21 mouse cellular contexts compared by ENCODE assay signal in genomic region chr8:90391483-90392074, GRCm38 (mm10). TPM values are rescaled to one million over a fixed set of nuclear protein-coding genes. Genes with fewer than 3 reads are reported as not detected.
DNase-seq lines count a peak whose midpoint lies in the region; ATAC-seq and TF ChIP-seq lines count a peak whose summit lies in the region.
"Had no signal": no experiment of that assay in that cellular context is flagged by ENCODE, and none has a peak within 500 bp of the region (broad histone marks: within the 10 kb centered on the region; RNA-seq: fewer than 3 reads in every experiment).

No protein-coding gene starts in this region.

- no peak for DNase-seq in forebrain, postnatal 0 days
- DNase-seq in forebrain, embryonic 11.5 days (ENCODE audit: low spot score) = no peak
- peak in 2 of 3 experiments; percentile 1 to 3 for DNase-seq in liver, embryonic 14.5 days (ENCODE audit: low read depth in 3 of 3, low spot score in 3 of 3)
- DNase-seq in layer of hippocampus, postnatal 36 days = no peak
- DNase-seq in MN1 (ENCODE audit: low spot score) = no peak
- DNase-seq: adrenal gland, adult 8-10 months; cerebellum, adult 11-12 months; gastrocnemius, postnatal 25 days; heart, postnatal 36 days; kidney, adult 9 months; kidney, postnatal 36 days; layer of hippocampus, adult 9-11 months; right cerebral cortex, adult 18-20 months had no signal

- no peaks in the 10 kb centered on the region for H3K9me3 ChIP-seq in forebrain, postnatal 0 days (ENCODE audit: low read length)
- H3K9me3 ChIP-seq in forebrain, embryonic 11.5 days (ENCODE audit: control insufficient read depth, low read length) = no peaks in the 10 kb centered on the region
- no peaks in the 10 kb centered on the region for H3K9me3 ChIP-seq in liver, embryonic 14.5 days (ENCODE audit: control insufficient read depth, low read length)
- H3K9me3 ChIP-seq: embryonic facial prominence, embryonic 12.5 days; limb, embryonic 15.5 days; stomach, embryonic 15.5 days had no signal

- 48% methylated on average over 3 of the region's 3 CpGs for WGBS in forebrain, postnatal 0 days
- WGBS in forebrain, embryonic 11.5 days = 74% methylated on average over 3 of the region's 3 CpGs
- under 1% methylated on average over 3 of the region's 3 CpGs for WGBS in bone marrow, adult 2 months
- WGBS in liver, embryonic 14.5 days (ENCODE audit: insufficient replicate concordance) = 18% methylated on average over 3 of the region's 3 CpGs

- H3K27ac ChIP-seq in forebrain, postnatal 0 days (ENCODE audit: low read depth, low read length) = no peak overlapping the region
- H3K27ac ChIP-seq in forebrain, embryonic 11.5 days (ENCODE audit: low read depth, low read length) = no peak overlapping the region
- peak overlapping the region; percentile 36; the same call in 1 of the 2 replicates for H3K27ac ChIP-seq in bone marrow, adult 2 months (ENCODE audit: control insufficient read depth, insufficient read depth, low read depth, low read length, poor library complexity)
- no peak overlapping the region for H3K27ac ChIP-seq in liver, embryonic 14.5 days
- H3K27ac ChIP-seq: embryonic facial prominence, embryonic 12.5 days; limb, embryonic 15.5 days; stomach, embryonic 15.5 days had no signal

- H3K4me1 ChIP-seq in forebrain, postnatal 0 days (ENCODE audit: insufficient read depth) = no peaks in the 10 kb centered on the region
- peaks cover 2% of the 10 kb centered on the region; the same call in 1 of the 2 replicates for H3K4me1 ChIP-seq in forebrain, embryonic 11.5 days (replicated peaks; ENCODE audit: control insufficient read depth, insufficient read depth, low read length)
- no peaks in the 10 kb centered on the region; the same call in 1 of the 2 replicates for H3K4me1 ChIP-seq in bone marrow, adult 2 months (ENCODE audit: control insufficient read depth, insufficient read depth, low read length)
- H3K4me1 ChIP-seq in liver, embryonic 14.5 days (replicated peaks; ENCODE audit: control insufficient read depth in 2 of 2, insufficient read depth in 2 of 2, low read length in 1 of 2) = 0 out of 4 replicates have a peak, but pooled peaks cover 0 to 2% of the 10 kb centered on the region in 2 experiments
- H3K4me1 ChIP-seq: embryonic facial prominence, embryonic 12.5 days; limb, embryonic 15.5 days; stomach, embryonic 15.5 days had no signal

- no peak for TF ChIP-seq EP300 in liver, embryonic 14.5 days (IDR thresholded peaks at IDR 0.05; ENCODE audit: low read depth)

- H3K9ac ChIP-seq in forebrain, postnatal 0 days = 0 out of 2 replicates have a peak overlapping the region, but pooled peaks have one; percentile 14
- no peak overlapping the region for H3K9ac ChIP-seq in forebrain, embryonic 11.5 days (ENCODE audit: low read length)
- H3K9ac ChIP-seq in liver, embryonic 14.5 days (replicated peaks) = no peak overlapping the region
- H3K9ac ChIP-seq: embryonic facial prominence, embryonic 12.5 days; limb, embryonic 15.5 days; stomach, embryonic 15.5 days had no signal

- ATAC-seq in forebrain, postnatal 0 days = no peak
- ATAC-seq in forebrain, embryonic 11.5 days (replicated peaks; ENCODE audit: low FRiP score) = no peak
- peak; percentile 21; the same call in 1 of the 2 replicates for ATAC-seq in liver, embryonic 14.5 days (ENCODE audit: insufficient read depth)
- ATAC-seq in megakaryocyte progenitor cell, adult 5-6 weeks (replicated peaks; ENCODE audit: poor library complexity) = peak; percentile 96
- ATAC-seq in erythroid progenitor cell, adult 5-6 weeks (replicated peaks; ENCODE audit: low FRiP score, poor library complexity, severe bottlenecking) = no peak
- ATAC-seq: inflammation-experienced regulatory T-cells, adult 6 months had no signal

- H3K4me2 ChIP-seq in forebrain, postnatal 0 days (ENCODE audit: low read depth) = no peak overlapping the region
- no peak overlapping the region for H3K4me2 ChIP-seq in forebrain, embryonic 11.5 days (ENCODE audit: low read depth, low read length, severe bottlenecking)
- H3K4me2 ChIP-seq in liver, embryonic 14.5 days (ENCODE audit: low read depth) = no peak overlapping the region
- H3K4me2 ChIP-seq: embryonic facial prominence, embryonic 12.5 days; heart, embryonic 11.5 days; limb, embryonic 15.5 days; stomach, embryonic 15.5 days had no signal

- H3K36me3 ChIP-seq in forebrain, postnatal 0 days (ENCODE audit: insufficient read depth) = no peaks in the 10 kb centered on the region
- no peaks in the 10 kb centered on the region for H3K36me3 ChIP-seq in forebrain, embryonic 11.5 days (ENCODE audit: control insufficient read depth, insufficient read depth, low read length)
- H3K36me3 ChIP-seq in liver, embryonic 14.5 days (replicated peaks; ENCODE audit: control insufficient read depth, insufficient read depth, low read depth) = no peaks in the 10 kb centered on the region
- H3K36me3 ChIP-seq: embryonic facial prominence, embryonic 12.5 days; limb, embryonic 15.5 days; stomach, embryonic 15.5 days had no signal

- H3K27me3 ChIP-seq in forebrain, postnatal 0 days (ENCODE audit: insufficient read depth, low read length) = no peaks in the 10 kb centered on the region
- no peaks in the 10 kb centered on the region; the same call in 1 of the 2 replicates for H3K27me3 ChIP-seq in forebrain, embryonic 11.5 days (ENCODE audit: control insufficient read depth, insufficient read depth, low read length)
- no peaks in the 10 kb centered on the region for H3K27me3 ChIP-seq in liver, embryonic 14.5 days (ENCODE audit: control insufficient read depth, insufficient read depth, low read length)
- H3K27me3 ChIP-seq: embryonic facial prominence, embryonic 12.5 days; limb, embryonic 15.5 days; stomach, embryonic 15.5 days had no signal

- TF ChIP-seq POLR2A in bone marrow, adult 2 months (IDR thresholded peaks at IDR 0.05; ENCODE audit: borderline replicate concordance, control insufficient read depth, low read depth, low read length) = no peak

- no peak overlapping the region for H3K4me3 ChIP-seq in forebrain, postnatal 0 days (ENCODE audit: low read depth, low read length)
- no peak overlapping the region for H3K4me3 ChIP-seq in forebrain, embryonic 11.5 days (ENCODE audit: low read depth, low read length)
- H3K4me3 ChIP-seq in bone marrow, adult 2 months (replicated peaks; ENCODE audit: control insufficient read depth, low read depth, low read length) = no peak overlapping the region
- H3K4me3 ChIP-seq in liver, embryonic 14.5 days (ENCODE audit: insufficient read depth in 1 of 2, low read depth in 2 of 2, low read length in 2 of 2) = no peak overlapping the region
- H3K4me3 ChIP-seq: embryonic facial prominence, embryonic 12.5 days; limb, embryonic 15.5 days; stomach, embryonic 15.5 days had no signal

- TF ChIP-seq CTCF in forebrain, postnatal 0 days (IDR thresholded peaks at IDR 0.05; ENCODE audit: low read depth) = no peak
- no peak for TF ChIP-seq CTCF in bone marrow, adult 2 months (IDR thresholded peaks at IDR 0.05; ENCODE audit: control insufficient read depth, insufficient read depth, low read length)
- TF ChIP-seq CTCF in liver, embryonic 14.5 days (IDR thresholded peaks at IDR 0.05; ENCODE audit: low read depth) = no peak

RNA-seq across cellular contexts. Expression of gene Tox3, which starts 43.4 kb away (rescaled TPM):
- 21.1 and 35.6 TPM in 2 replicates for total RNA-seq in forebrain, postnatal 0 days (2014; rRNA removed)
- polyA plus RNA-seq in forebrain, postnatal 0 days (2015; fragmentation: Nextera tagmentation; extraction: Ambion mirVana) = 21.2 and 26.5 TPM in 2 replicates
- polyA plus RNA-seq in forebrain, embryonic 11.5 days (2014; fragmentation: Nextera tagmentation; extraction: Ambion mirVana) = 37.0 and 38.0 TPM in 2 replicates
- 0.60 TPM in 1 of 2 replicates, not detected in the other for polyA plus RNA-seq in bone marrow, adult 2 months (2011; ENCODE audit: insufficient read depth, insufficient read length, low replicate concordance, missing spikeins)
- polyA plus RNA-seq in liver, embryonic 14.5 days (2012; rRNA removed) = 0.13 and 0.23 TPM in 2 replicates
- 0.06 TPM in 1 of 2 replicates, not detected in the other for polyA plus RNA-seq in liver, embryonic 14.5 days (2014; fragmentation: Nextera tagmentation; extraction: Ambion mirVana)
- not detected in 2 replicates for total RNA-seq in megakaryocyte progenitor cell, adult 5-6 weeks (2015)
- total RNA-seq in megakaryocyte progenitor cell, adult 5-6 weeks (2017) = 0.27 TPM in 1 of 2 replicates, not detected in the other
- total RNA-seq in layer of hippocampus, postnatal 36 days (2021) = 10 to 100 TPM; 11.3 to 12.2 TPM
- total RNA-seq in erythroid progenitor cell, adult 5-6 weeks (2015; ENCODE audit: low replicate concordance) = not detected in 2 replicates
- not detected in 2 replicates for total RNA-seq in erythroid progenitor cell, adult 5-6 weeks (2017; ENCODE audit: low replicate concordance)
- polyA plus RNA-seq: inflammation-experienced regulatory T-cells, adult 6 months had no signal

Comparison
In these comparisons a context has a peak if more than half of its experiments do, and no peak if none do; other contexts are left out.
1. ATAC-seq: peak in liver, embryonic 14.5 days (single experiment) and megakaryocyte progenitor cell, adult 5-6 weeks (single experiment); none in forebrain, postnatal 0 days (single experiment), forebrain, embryonic 11.5 days (single experiment) and erythroid progenitor cell, adult 5-6 weeks (single experiment).
2. DNase-seq: peak in liver, embryonic 14.5 days (2 of 3); none in forebrain, postnatal 0 days (single experiment), forebrain, embryonic 11.5 days (single experiment), layer of hippocampus, postnatal 36 days (0 of 2) and MN1 (single experiment).
3. RNA of gene Tox3, which starts 43.4 kb away (total RNA-seq): 21.1 to 35.6 TPM in forebrain, postnatal 0 days and 11.3 to 12.2 TPM in layer of hippocampus, postnatal 36 days; 0.27 TPM in megakaryocyte progenitor cell, adult 5-6 weeks and not detected in erythroid progenitor cell, adult 5-6 weeks; every median in the first group is over 4 times any median in the second.